Mouse (Mus musculus) heart, postnatal 10 days (tissue): ENCODE measurements around the gene Kcnq1. TPM values are rescaled to one million over a fixed set of nuclear protein-coding genes. Genes with fewer than 3 reads are reported as not detected.
A peak's percentile ranks its signal among the peaks of the same experiment; 100 is the strongest.

Experiments used
- DNase-seq, 2 experiments: peaks; one replicate each; pipeline ENCODE4 v3.0.0; 2021
- intact Hi-C: fragments of 180-260 bp; cut with DNase I; formaldehyde crosslinking; loops from one replicate; pipeline ENCODE4 v1.15.1; 2025
- total RNA-seq, 2 experiments: library from RNA; stranded (reverse); gene quantifications; 2 replicates each; pipeline ENCODE4 v1.2.3; 2021

Gene Kcnq1
- total RNA-seq, 2 experiments from 2014 or later = 40.9 to 42.0 TPM

- intact Hi-C loops = no loop called here
- no peak for DNase-seq
These were observed 235.3 kb downstream of the Kcnq1 start for GRCm38 (mm10) chr7:143341301-143341980.

DNA sequence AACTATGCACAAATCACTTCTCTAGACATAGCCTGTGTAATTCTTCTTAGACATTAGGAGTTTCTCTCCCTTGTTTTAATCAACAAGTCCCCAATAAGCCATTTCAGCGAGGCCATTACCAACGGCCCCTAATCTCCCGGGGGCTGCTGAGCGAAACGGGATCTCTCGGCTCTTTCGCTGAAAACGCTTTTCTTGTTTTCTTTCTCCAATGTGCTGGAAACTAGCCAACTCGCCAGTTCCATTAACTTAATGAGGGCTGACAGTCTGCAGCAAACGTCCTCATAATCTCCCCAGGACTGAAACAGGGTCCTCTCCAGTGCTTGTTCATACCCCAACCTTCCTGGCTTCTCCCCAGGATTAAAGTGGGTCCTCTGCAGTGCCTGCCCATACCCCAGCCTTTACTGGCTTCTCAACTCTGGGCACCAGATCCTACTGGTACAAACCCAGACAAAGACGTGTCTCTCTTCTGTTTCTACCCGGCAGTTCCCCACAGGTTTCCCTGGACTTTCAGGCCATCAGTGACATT lies 237.7 kb downstream of the Kcnq1 start:
- intact Hi-C loops = no loop called here
- peak; percentile 14 to 26 for DNase-seq

GRCm38 (mm10) chr7:143349287-143349686 lies 243.1 kb downstream of the Kcnq1 start:
- intact Hi-C loops = no loop called here
- DNase-seq = no peak

DNA sequence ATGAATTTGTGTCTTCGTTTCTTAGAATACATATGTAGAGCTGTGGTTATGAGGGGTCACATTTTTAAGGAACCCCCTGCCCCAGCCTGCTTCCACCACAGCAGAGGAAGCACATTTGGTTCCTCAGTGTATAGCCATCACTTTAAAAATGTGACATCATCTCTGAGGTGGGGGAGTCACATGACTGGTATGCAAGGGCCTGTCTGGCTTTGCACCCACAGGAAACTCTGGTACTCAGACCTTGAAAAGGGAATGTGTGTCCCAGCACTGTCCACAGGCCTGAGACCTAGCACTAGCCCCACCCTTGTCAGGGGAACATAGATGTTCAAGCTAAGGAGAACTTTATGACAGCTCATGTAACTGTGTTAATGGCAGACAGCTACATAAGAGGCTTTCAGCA lies 243.7 kb downstream of the Kcnq1 start:
- intact Hi-C loops = loop anchor here (5.0 kb wide), 1 partner anchor 38 kb away; no protein-coding TSS in a partner anchor
- DNase-seq = no peak

- intact Hi-C loops = no loop called here
These were observed 249.7 kb downstream of the Kcnq1 start for GRCm38 (mm10) chr7:143355831-143356230.

DNA sequence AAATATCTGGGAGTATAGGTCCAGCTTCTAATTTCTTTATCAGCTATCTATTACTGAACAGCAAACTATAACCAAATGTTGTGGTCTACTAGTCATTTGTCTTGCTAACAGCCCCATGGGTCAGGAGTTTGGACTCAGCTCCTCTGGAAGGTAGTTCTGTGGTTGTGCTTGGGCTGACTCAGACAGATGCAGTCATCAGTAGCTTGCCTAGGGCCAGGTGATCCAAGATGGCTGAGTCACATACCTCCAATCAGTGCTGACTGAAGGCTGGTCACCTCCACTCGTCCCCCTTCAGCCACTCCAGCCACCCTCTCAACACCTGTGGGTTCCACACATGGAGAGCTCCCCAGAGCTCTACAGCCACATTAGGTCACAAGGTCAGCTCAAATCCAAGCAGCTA lies 250.9 kb downstream of the Kcnq1 start:
- DNase-seq = no peak
- intact Hi-C loops = no loop called here

More at GRCm38 (mm10) chr7:143355831-143356230, 249.7 kb downstream of the Kcnq1 start:
- no peak for DNase-seq

DNA sequence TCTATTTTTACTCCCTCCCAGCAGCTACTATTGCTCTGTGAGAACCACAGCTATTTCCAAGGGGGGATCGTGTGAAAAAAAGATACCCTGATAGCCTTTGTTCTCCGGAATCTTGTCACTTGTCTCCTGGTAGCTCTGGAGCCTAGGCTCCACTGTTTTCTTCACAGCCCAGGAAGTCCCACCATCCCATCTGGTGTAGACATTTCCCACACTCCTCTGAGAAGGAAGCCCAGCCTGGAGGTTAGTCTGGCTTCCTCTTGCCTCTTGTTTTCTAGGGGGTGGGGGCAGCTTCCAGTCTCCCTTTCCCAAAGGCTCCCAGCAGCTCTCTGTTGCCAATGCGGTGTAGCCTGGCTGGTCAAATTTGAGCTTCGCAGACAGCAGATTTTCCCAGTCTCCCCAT lies 251.7 kb downstream of the Kcnq1 start:
- peak; percentile 16 for DNase-seq
- intact Hi-C loops = no loop called here

GRCm38 (mm10) chr7:143359762-143360161 lies 253.6 kb downstream of the Kcnq1 start:
- DNase-seq = no peak
- intact Hi-C loops = no loop called here

- intact Hi-C loops = no loop called here
- DNase-seq = peak; percentile 58 to 62
These were observed 254.6 kb downstream of the Kcnq1 start for GRCm38 (mm10) chr7:143360776-143361175.

GRCm38 (mm10) chr7:143364092-143364832 lies 258.1 kb downstream of the Kcnq1 start:
- intact Hi-C loops = no loop called here
- peak in 1 of 2 experiments; percentile 18 for DNase-seq

DNA sequence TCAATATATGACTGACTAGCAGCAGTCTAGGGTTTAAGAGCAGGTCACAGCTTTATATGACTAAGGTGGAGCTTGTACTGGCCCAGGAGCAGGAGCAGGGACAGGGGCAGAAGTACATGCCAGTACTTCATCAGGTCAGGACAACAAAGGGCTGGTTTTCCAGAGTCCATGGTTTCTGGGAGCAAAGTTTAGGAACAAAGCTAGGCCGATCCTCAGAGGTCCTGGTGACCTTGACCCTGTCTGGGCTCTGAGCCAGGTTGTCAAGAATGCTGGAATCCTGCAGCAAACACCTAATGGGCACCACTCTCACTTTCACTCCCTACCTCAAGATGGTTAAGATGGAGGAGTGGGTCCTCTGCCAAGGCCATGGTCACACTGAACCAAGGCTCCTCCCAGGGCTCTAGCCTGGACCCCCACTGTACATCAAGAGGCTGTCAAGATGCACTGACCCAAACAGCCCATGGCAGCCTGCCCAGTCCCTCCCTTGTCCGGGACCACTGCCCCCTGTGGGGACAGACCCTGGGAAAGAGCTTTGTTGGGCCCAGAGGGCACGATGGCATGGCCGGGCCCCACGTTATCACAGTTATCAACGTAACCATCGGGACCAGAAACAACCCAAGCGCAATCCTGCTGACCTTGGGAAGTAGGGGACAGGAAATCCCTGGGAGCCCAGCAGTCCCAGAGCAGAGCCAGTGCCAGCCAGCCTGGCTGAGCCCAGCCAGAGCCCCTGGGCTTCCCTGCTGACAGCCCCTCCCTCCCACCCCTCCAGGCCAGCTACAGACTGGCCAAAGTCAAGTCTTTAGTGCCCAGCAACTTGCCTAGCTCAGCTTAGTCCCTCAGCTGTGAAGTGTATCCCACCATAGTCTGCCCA lies 259.0 kb downstream of the Kcnq1 start:
- DNase-seq = no peak
- intact Hi-C loops = no loop called here

DNA sequence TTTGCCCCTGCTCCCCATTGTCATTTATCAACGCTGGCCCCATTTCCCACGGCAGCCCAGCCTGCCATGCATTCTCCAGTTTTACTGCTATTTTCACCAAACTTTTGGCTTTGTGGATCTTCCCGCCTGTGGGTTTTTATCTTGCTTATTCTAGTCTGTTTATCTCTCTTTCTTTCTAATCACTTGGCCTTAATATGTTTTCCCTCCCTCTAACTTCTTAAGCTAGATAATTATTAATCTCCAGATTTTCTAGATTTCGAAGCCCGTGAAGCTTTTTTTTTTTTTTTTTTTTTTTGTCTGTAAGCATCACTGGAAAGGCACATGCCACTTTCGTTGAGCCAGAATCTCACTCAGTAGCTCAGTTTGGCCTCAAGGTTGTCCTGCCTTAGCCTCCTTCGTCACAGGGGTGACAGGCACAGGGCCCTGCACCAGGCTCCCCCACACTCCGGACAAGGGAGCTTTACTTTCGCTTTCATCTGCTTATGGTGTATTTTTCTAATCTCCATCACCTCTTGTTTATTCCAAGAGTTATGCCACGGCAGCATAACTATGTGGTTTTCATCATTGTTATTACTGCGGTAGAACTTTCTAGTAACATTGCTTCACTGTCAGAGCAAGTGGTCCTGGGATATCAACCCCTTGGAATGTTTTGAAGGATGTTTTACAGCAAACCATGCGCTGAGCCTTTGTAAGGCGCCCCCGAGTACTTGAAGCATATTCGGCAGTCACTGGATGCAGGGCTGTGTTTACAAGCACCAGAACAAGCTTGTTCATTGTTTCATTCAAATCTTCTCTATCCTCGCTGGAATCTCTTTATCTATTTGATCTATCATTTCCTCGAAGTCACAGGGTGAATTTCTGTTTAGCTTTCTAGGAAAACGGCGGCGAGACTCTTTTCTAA lies 261.5 kb downstream of the Kcnq1 start:
- peak in 1 of 2 experiments; percentile 15 for DNase-seq
- intact Hi-C loops = no loop called here

DNA sequence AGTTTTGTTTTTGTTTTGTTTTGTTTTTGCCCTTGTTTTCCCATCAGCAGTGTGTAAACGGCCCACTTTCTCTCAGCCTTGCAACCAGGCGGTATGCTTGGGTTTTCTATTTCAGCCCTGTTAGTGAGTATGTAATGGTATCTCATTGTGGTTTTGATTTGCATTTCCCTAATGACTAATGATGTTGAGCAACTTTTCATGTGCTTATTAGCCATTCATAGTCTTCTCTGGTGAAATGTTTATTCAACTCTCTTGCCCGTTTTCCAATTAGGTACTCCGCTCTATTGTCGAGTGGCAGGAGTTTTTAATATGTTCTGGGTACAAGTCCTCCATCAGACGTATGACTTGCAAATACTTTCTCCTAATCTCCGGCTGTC lies 262.1 kb downstream of the Kcnq1 start:
- no peak for DNase-seq
- intact Hi-C loops = no loop called here

GRCm38 (mm10) chr7:143371336-143371735 lies 265.2 kb downstream of the Kcnq1 start:
- intact Hi-C loops = no loop called here
- no peak for DNase-seq

DNA sequence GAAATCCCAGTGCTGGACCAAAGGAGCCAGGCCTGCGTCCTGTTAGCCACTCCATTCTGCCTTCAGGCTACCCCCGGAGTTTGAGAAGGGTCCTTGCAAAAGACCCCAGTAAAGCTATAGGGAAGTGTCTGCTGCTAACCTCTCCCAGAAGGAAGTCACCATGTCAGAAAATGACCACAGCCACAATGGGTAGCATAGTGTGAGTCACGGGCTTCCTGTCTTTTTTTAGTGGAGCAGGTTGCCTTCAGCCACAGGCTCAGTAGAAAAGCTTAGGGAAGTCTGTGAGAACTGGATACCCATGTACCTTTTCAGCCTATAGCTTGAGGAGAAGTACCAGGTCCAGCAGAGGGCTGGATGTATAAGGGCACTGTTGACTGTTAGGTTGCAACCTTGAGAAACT lies 267.1 kb downstream of the Kcnq1 start:
- no peak for DNase-seq
- intact Hi-C loops = no loop called here

GRCm38 (mm10) chr7:143375945-143376344 lies 269.8 kb downstream of the Kcnq1 start:
- intact Hi-C loops = no loop called here
- peak; percentile 31 to 40 for DNase-seq

DNA sequence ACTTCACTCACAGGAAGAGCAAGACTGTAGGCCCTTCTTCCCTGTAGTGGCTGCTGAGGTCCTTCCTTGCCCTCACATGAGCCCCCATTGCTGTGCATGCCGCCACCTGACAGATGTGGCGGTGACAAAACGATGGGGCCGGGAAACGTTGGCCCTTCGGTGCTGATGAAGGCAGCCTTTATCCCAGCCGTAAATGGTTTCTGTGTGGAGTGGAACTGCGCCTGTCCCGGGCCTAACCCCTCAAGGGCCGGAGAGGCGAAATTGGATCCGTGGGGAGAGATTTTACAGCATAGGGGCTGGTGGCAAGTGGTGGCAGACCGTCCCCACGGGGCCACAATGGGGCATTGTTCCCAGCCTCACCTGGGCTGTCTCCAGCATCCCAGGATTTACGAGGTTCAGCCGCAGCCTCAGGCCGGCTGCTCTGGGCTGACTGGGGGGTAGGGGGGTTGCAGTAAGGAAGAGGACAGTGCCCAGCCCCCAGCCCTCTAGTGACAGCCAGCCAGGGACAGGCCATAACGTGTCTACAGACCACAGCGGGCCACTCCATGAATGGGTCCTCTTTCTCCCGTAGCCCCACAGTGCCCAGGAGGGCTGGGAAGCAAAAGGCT lies 274.4 kb downstream of the Kcnq1 start:
- no peak for DNase-seq
- intact Hi-C loops = no loop called here

DNA sequence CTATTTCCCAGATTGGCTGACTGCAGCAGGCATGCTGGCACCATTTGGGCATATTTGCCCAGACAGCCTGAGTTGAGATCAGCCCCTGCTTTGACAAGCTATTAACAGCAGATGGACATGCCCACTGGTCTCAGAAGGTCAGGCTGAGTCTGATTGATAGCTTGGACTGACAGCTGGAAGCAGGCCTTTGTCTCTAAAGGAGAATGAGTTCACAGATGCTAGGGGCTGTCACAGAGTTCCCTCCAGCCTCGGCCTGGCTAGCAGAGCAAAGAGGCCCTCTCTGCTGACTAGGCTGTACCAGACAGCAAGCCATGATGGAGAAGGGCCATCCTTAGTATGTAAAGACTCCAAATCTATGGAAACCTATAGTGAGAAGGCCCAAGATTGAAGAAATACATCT lies 280.5 kb downstream of the Kcnq1 start:
- no peak for DNase-seq
- intact Hi-C loops = no loop called here
